Mouse (Mus musculus) testis, adult 2 months (tissue): ENCODE measurements at regions not wholly inside any gene's neighbourhood (a gene's known extent, or its start where the extent isn't known, plus 50 kb on each side); places are given as distances from the start of the nearest gene placed in this dataset.

Source experiments
- CTCF ChIP-seq: fragments of 200-500 bp; IDR thresholded peaks from 2 replicates; pipeline ENCODE4 v1.5.1; 2012; ENCODE audit warnings: low read depth, mild to moderate bottlenecking, inconsistent platforms, low read length, moderate library complexity; ENCODE audit not compliant: control insufficient read depth, insufficient read depth, insufficient replicate concordance
- POLR2A ChIP-seq: fragments of 200-500 bp; IDR thresholded peaks from 2 replicates; pipeline ENCODE4 v1.6.1; 2012; ENCODE audit warnings: low read depth, mild to moderate bottlenecking, inconsistent platforms, low read length, moderate library complexity; ENCODE audit not compliant: control insufficient read depth

DNA sequence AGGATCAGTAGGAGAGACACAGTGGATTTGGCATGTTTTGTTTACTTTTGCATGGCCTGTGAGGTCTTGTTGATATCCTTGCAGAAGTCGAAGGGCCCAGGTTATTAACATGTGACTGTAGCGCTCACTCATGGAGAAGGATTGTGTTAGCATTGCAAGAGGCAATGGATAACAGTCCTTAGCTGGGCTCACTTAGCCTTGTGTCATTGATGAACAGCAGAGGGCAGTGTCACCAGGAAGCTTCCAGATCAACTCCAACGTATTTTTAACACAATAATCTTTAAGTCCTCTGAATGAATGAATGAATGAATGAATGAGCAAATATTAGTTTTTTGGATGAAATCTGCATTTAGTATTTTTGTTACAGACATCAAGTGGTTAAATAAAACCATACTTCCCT lies 133.2 kb upstream of the Car8 start:
- TF ChIP-seq CTCF = no peak
- TF ChIP-seq POLR2A = no peak
